Mouse (Mus musculus): ENCODE results near the gene Agbl3.

DNA sequence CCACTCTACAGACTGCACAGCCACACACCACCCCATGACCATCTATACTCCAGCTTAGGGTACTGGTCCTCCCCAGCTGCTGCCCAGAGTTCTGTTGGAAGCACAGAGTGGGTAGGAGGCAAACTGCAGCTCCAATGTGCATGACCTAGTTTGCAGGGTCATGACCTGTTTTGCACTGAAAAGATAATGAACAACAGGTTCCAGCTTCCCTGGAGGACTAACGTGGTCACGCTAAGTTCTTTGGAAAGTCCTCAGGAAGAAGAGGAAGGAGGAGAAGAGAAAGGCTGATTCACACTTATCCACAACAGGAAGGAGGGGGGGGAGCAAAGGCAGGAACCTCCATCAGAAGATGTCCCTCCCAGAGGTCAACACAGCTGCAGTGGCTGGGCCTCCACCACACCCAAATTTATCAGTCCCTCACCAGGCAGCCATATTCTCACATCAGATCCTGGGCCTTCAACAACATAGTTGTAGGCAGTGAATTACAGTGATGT lies 126.9 kb downstream of the Agbl3 start:
- no peak for TF ChIP-seq CTCF (IDR thresholded peaks at IDR 0.05; ENCODE audit: low read depth, low read length)
- no peak for TF ChIP-seq POLR2A (IDR thresholded peaks at IDR 0.05; ENCODE audit: insufficient read depth, low read length)

Measured in ES-Bruce4 (cell line).